Mouse (Mus musculus) stomach, postnatal 0 days (tissue): ENCODE measurements around the gene Ucp2. TPM values are rescaled to one million over a fixed set of nuclear protein-coding genes. Genes with fewer than 3 reads are reported as not detected.
A peak's percentile ranks its signal among the peaks of the same experiment; 100 is the strongest.
"Not testable (repeated sequence)": the region's sequence is repeated elsewhere in the genome, so short reads cannot be mapped to it uniquely, and the experiment has no call there.

Experiments
- ATAC-seq: fragments of 200-750 bp; cut with Nextera tagmentation; 2 replicates; pipeline ENCODE4 v1.8.0; 2017; ENCODE audit not compliant: low FRiP score, low TSS enrichment
- DNase-seq: peaks from one replicate; pipeline ENCODE4 v3.0.0-alpha.2; 2016; ENCODE audit warnings: low spot score
- H3K27ac ChIP-seq: fragments of 300-500 bp; sonication (generic); replicated peaks from 2 replicates; pipeline ENCODE4 v1.5.1; 2014; ENCODE audit warnings: mild to moderate bottlenecking, control low read depth
- H3K27me3 ChIP-seq: fragments of 300-500 bp; sonication (generic); 2 replicates; pipeline ENCODE4 v1.6.1; 2014; ENCODE audit warnings: low read length; ENCODE audit not compliant: control insufficient read depth, insufficient read depth
- H3K36me3 ChIP-seq: fragments of 300-500 bp; sonication (generic); 2 replicates; pipeline ENCODE4 v1.6.1; 2014; ENCODE audit warnings: low read length, mixed read lengths; ENCODE audit not compliant: control insufficient read depth, insufficient read depth
- H3K4me1 ChIP-seq: fragments of 300-500 bp; sonication (generic); replicated peaks from 2 replicates; pipeline ENCODE4 v1.6.1; 2014; ENCODE audit warnings: antibody characterized with exemption; ENCODE audit not compliant: control insufficient read depth, insufficient read depth
- H3K4me2 ChIP-seq: fragments of 300-500 bp; sonication (generic); replicated peaks from 2 replicates; pipeline ENCODE4 v1.6.1; 2014; ENCODE audit warnings: low read depth, mild to moderate bottlenecking, control low read depth, moderate library complexity
- H3K4me3 ChIP-seq: fragments of 300-500 bp; sonication (generic); 2 replicates; pipeline ENCODE4 v1.5.1; 2014; ENCODE audit warnings: low read depth, low read length, control low read depth
- H3K9ac ChIP-seq: fragments of 300-500 bp; sonication (generic); 2 replicates; pipeline ENCODE4 v1.6.1; 2014; ENCODE audit warnings: mild to moderate bottlenecking, low read length, control low read depth, mixed read lengths
- H3K9me3 ChIP-seq: fragments of 300-500 bp; sonication (generic); 2 replicates; pipeline ENCODE4 v1.6.1; 2016; ENCODE audit warnings: low read length; ENCODE audit not compliant: control insufficient read depth
- CTCF ChIP-seq: IDR thresholded peaks from 2 replicates; pipeline ENCODE4 v1.5.1; 2016; ENCODE audit warnings: antibody characterized with exemption, low read depth, mild to moderate bottlenecking, moderate library complexity
- EP300 ChIP-seq: optimal IDR thresholded peaks from 2 replicates; pipeline ENCODE3; 2016; ENCODE audit warnings: antibody characterized with exemption
- WGBS: fragments of 180-500 bp; shearing (Covaris S2); extraction: QIAGEN DNeasy Blood & Tissue Kit; methylation state at CpG from one replicate; pipeline ENCODE4 v1.1.7; 2014; 5-methylcytosine and 5-hydroxymethylcytosine counted together
- polyA plus RNA-seq: library from polyadenylated mRNA; unstranded; fragments of >200 nt; fragmentation: Nextera tagmentation; extraction: Ambion mirVana; gene quantifications from 2 replicates; pipeline ENCODE4 v1.2.1, GENCODE M21; 2015

Ucp2 gene
- polyA plus RNA-seq, 1 experiment from 2014 or later: 618 TPM

DNA sequence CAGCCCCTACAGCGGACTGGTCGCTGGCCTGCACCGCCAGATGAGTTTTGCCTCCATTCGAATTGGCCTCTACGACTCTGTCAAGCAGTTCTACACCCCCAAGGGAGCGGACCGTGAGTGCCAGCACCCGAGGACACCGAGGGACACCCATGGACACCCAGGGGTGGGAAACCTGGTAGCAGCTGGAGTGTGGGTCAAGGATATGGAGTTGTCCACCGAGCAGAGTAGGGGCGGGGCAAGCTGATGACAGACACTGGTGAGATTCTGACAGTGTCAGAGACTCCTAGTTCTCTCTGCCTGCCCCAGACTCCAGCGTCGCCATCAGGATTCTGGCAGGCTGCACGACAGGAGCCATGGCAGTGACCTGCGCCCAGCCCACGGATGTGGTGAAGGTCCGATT, 13.0 kb upstream of the Ucp2 start:
- no peak for ATAC-seq

DNA sequence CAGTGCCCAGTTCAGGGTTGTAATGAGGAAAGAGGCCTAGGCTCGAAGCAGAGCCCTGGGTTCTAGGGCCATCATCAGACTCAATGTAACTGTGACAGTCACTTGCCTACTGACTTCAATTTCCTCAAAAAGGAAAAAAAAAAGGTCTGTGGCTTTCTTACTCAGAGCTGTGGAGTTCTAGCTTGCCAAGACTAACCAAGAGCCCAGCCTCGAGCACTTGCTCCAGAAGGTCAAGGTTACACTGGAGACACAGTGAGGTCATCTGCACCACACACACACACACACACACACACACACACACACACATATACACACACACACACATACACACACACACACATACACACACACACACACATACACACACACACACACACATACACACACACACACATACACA, 11.1 kb upstream of the Ucp2 start:
- H3K9me3 ChIP-seq, H3K4me1 ChIP-seq, H3K4me3 ChIP-seq, H3K27me3 ChIP-seq, ATAC-seq, DNase-seq, H3K36me3 ChIP-seq, H3K9ac ChIP-seq, H3K27ac ChIP-seq, H3K4me2 ChIP-seq: not testable (repeated sequence)
- WGBS: 74% methylated on average over 2 of the region's 2 CpGs

More for the DNA sequence above, 13.0 kb upstream of the Ucp2 start:
- TF ChIP-seq EP300 (no peak), CTCF (no peak)
- H3K4me3 ChIP-seq: no peak overlapping the region
- no peaks in the 10 kb centered on the region for H3K9me3 ChIP-seq
- H3K36me3 ChIP-seq: no peaks in the 10 kb centered on the region
- 82% methylated on average over 17 of the region's 17 CpGs for WGBS
- DNase-seq: no peak
- no peak overlapping the region for H3K27ac ChIP-seq
- H3K4me1 ChIP-seq: peaks cover under 1% of the 10 kb centered on the region; the same call in 1 of the 2 replicates
- no peak overlapping the region for H3K4me2 ChIP-seq
- no peaks in the 10 kb centered on the region for H3K27me3 ChIP-seq
- H3K9ac ChIP-seq: no peak overlapping the region

DNA sequence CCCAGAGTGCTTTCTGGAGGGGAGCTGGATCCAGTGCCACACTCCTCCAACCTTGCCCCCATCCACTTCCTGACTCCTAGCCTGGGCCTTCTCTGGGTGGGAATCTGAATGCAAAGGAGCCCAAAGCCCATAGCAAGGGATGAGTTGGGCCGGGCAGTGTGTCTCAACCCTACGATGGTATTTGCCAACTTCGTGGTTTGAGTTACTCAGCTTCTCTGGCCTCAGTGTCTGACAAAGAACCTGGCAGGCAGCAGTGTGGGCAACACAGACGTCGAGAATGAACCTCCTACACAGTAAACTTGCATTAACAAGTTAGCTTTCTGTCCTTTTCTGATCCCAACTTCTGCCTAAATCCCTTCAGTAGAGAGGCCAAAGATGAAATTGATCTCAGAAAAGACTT, 8.6 kb upstream of the Ucp2 start:
- Histone ChIP-seq H3K4me1 (no peaks in the 10 kb centered on the region), H3K9me3 (no peaks in the 10 kb centered on the region), H3K9ac (no peak overlapping the region; the same call in 1 of the 2 replicates), H3K36me3 (no peaks in the 10 kb centered on the region), H3K4me2 (no peak overlapping the region), H3K27ac (no peak overlapping the region), H3K27me3 (no peaks in the 10 kb centered on the region), H3K4me3 (no peak overlapping the region)
- no peak for DNase-seq
- ATAC-seq: no peak
- 69% methylated on average over 5 of the region's 5 CpGs for WGBS
- TF ChIP-seq CTCF (no peak), EP300 (no peak)

DNA sequence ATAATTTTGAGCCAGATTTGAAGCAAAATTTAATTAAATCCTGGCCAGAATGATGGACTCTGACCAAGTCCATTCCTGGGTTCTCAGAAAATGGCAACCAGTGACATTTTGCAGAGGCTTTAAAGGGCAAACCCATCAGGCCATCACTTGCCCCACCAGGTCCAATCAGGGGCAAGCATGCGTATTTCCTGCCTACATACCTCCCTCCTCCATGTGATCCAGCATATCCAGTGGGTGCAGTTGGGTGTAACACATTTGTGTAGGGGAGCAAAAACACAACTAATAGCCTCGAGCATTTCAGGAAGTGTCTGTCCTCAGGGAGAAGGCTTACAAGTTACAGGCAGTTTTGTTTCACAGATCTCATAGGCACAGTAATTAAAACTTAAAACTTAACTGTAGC, 5.8 kb upstream of the Ucp2 start:
- H3K4me3 ChIP-seq: no peak overlapping the region
- ATAC-seq (no peak), DNase-seq (no peak)
- H3K27me3 ChIP-seq: no peaks in the 10 kb centered on the region
- no peaks in the 10 kb centered on the region for H3K36me3 ChIP-seq
- no peak overlapping the region for H3K9ac ChIP-seq
- no peak for TF ChIP-seq CTCF
- TF ChIP-seq EP300: no peak
- H3K9me3 ChIP-seq: no peaks in the 10 kb centered on the region
- 65% methylated on average over 2 of the region's 2 CpGs for WGBS
- no peaks in the 10 kb centered on the region for H3K4me1 ChIP-seq
- no peak overlapping the region for H3K4me2 ChIP-seq
- no peak overlapping the region for H3K27ac ChIP-seq

DNA sequence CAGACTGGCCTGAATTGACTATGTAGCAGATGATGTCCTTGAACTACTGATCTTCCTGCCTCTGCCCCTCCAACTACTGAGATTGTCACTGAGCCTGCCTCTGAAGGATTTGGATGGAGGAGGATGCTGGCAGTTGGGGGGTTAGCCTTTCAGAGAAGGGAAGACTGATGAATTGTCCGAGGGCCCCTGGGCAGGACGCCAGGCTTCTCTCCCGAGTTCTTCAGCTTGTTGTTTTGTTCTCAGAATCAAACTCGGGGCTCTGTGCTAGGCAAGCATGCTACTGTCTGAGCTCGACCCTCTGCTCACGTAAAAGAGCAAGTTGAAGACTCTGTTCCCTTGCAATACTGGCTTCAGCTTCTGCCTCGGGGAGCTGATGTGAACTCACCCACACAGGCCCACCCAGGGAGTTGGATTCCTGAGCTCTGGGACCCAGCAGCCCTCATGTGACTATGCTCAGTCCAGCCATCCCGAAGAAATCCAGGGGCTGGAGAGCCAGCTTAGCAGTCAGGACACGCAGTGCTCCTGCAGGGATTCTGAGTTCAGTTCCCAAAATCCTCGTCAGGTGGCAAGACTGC, 4.6 kb upstream of the Ucp2 start:
- Histone ChIP-seq H3K4me2 (no peak overlapping the region), H3K27me3 (no peaks in the 10 kb centered on the region), H3K27ac (peak overlapping the region; percentile 20; the same call in 1 of the 2 replicates), H3K36me3 (no peaks in the 10 kb centered on the region), H3K4me1 (no peaks in the 10 kb centered on the region), H3K4me3 (no peak overlapping the region), H3K9me3 (no peaks in the 10 kb centered on the region), H3K9ac (no peak overlapping the region)
- 29% methylated on average over 10 of the region's 10 CpGs for whole genome bisulfite sequencing
- no peak for DNase-seq
- no peak for ATAC-seq
- TF ChIP-seq EP300: no peak
- TF ChIP-seq CTCF: no peak

DNA sequence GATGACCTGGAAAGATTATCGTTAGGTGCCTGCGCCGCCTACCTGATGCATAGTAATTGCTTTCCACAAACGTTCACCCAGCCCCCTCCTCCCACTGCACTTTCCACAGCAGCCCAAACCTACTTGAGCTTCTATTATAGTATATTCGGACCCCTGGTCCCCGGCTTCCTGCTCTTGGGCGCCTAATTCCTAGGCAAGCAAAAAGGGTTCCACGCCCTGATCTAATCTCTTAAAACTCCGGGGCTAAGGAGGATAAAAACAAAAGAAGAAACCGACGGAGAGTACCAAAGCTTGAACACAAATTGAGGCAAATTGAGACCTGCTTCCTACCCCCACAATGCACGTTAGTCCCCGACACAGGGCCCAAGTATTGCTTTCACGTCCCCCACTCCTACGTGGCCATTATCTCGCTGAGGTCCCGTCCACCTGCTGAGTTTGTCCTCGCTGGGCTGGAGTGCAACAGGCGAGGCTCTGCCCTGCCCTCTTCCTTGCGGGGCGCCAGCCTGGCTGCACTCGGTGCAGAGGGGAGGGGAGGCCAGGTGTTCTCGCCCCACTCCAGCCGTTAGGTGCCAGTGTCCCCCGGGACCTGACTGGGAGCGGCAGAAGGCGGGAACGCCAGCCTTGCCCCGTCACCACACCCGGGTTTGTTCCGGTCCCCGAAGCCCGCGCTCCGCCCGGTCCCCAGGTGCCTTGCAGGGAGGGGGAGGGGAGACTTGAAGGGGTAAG, 583 bp upstream of the Ucp2 start:
- WGBS: 6% methylated on average over 35 of the region's 36 CpGs
- peak overlapping the region; percentile 78 for H3K4me2 ChIP-seq
- H3K27me3 ChIP-seq: no peaks in the 10 kb centered on the region
- DNase-seq: peak; percentile 92
- peak; percentile 80 for ATAC-seq
- peak overlapping the region; percentile 55 for H3K4me3 ChIP-seq
- peak overlapping the region; percentile 88 for H3K27ac ChIP-seq
- H3K36me3 ChIP-seq: peaks cover 10% of the 10 kb centered on the region; the same call in 1 of the 2 replicates
- TF ChIP-seq EP300: no peak
- TF ChIP-seq CTCF: peak; percentile 22; the same call in 1 of the 2 replicates
- H3K9ac ChIP-seq: peak overlapping the region; percentile 72
- peaks cover 7% of the 10 kb centered on the region for H3K4me1 ChIP-seq
- H3K9me3 ChIP-seq: no peaks in the 10 kb centered on the region
